Mouse (Mus musculus) embryonic facial prominence, embryonic 14.5 days (tissue): ENCODE measurements around the gene Yrdc. TPM values are rescaled to one million over a fixed set of nuclear protein-coding genes. Genes with fewer than 3 reads are reported as not detected.

ENCODE experiments used
- ATAC-seq: fragments of 200-750 bp; cut with Nextera tagmentation; 2 replicates; pipeline ENCODE4 v1.8.0; 2017; ENCODE audit warnings: low read depth, moderate number of reproducible peaks, moderate TSS enrichment
- DNase-seq: peaks from one replicate; pipeline ENCODE4 v3.0.0-alpha.2; 2015; ENCODE audit warnings: low spot score
- H3K27ac ChIP-seq: fragments of 300-500 bp; sonication (generic); replicated peaks from 2 replicates; pipeline ENCODE4 v1.5.1; 2014; ENCODE audit warnings: low read depth, mild to moderate bottlenecking, low read length, moderate library complexity
- H3K27me3 ChIP-seq: fragments of 300-500 bp; sonication (generic); replicated peaks from 2 replicates; pipeline ENCODE4 v1.6.1; 2014; ENCODE audit warnings: low read length; ENCODE audit not compliant: control insufficient read depth, insufficient read depth
- H3K36me3 ChIP-seq: fragments of 300-500 bp; sonication (generic); 2 replicates; pipeline ENCODE4 v1.6.1; 2014; ENCODE audit warnings: low read length, mixed read lengths; ENCODE audit not compliant: control insufficient read depth, insufficient read depth
- H3K4me1 ChIP-seq: fragments of 300-500 bp; sonication (generic); 2 replicates; pipeline ENCODE4 v1.6.1; 2014; ENCODE audit warnings: antibody characterized with exemption, low read length; ENCODE audit not compliant: control insufficient read depth, insufficient read depth
- H3K4me2 ChIP-seq: fragments of 300-500 bp; sonication (generic); 2 replicates; pipeline ENCODE4 v1.6.1; 2014; ENCODE audit warnings: low read depth, mild to moderate bottlenecking, low read length, moderate library complexity, mixed read lengths
- H3K4me3 ChIP-seq: fragments of 300-500 bp; sonication (generic); 2 replicates; pipeline ENCODE4 v1.5.1; 2014; ENCODE audit warnings: low read depth, mild to moderate bottlenecking, low read length
- H3K9ac ChIP-seq: fragments of 300-500 bp; sonication (generic); 2 replicates; pipeline ENCODE4 v1.6.1; 2014; ENCODE audit warnings: low read depth, mild to moderate bottlenecking, low read length, moderate library complexity, mixed read lengths
- H3K9me3 ChIP-seq: fragments of 300-500 bp; sonication (generic); 2 replicates; pipeline ENCODE4 v1.6.1; 2016; ENCODE audit warnings: low read length; ENCODE audit not compliant: control insufficient read depth
- WGBS: fragments of 180-500 bp; shearing (Covaris S2); extraction: QIAGEN DNeasy Blood & Tissue Kit; methylation state at CpG from one replicate; pipeline ENCODE4 v1.1.7; 2014; 5-methylcytosine and 5-hydroxymethylcytosine counted together
- polyA plus RNA-seq: library from polyadenylated mRNA; unstranded; fragments of >200 nt; fragmentation: Nextera tagmentation; extraction: Ambion mirVana; gene quantifications from 2 replicates; pipeline ENCODE4 v1.2.1, GENCODE M21; 2014

The Yrdc gene
- polyA plus RNA-seq, 1 experiment from 2014 or later: 40.6 TPM

DNA sequence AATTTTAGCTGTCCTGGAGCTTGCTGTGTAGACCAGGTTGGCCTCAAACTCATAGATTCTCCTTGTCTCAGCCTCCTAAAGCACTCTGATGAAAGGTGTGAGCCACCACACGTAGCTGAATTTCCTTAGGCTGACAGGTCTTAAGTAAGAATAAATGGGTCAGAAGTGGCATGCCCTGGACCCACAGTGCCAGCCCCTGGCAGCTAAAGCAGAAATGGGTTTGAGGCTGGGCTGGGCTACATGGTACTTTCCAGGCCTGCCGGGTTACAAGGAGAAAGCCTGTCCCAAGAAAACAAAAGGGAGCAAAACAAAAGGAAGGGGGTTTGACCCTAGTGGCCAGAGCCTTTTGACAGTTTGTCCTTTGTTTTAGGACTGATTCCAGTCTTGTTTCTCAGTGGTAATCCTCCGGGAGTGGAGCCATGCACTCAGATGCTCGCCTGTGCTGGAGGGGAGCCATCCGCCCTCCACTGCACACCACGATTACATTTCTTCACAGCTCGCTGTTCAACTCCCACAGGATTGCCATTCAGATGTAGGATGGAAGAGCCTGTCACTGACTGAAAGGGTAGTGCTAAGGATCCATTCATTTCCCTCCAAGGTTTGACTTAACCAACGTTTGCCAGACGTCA is 39.0 kb upstream of the Yrdc start:
- Histone ChIP-seq H3K4me3 (no peak overlapping the region), H3K9ac (no peak overlapping the region), H3K9me3 (no peaks in the 10 kb centered on the region), H3K4me2 (no peak overlapping the region), H3K27ac (no peak overlapping the region), H3K36me3 (peaks cover 27% of the 10 kb centered on the region), H3K27me3 (no peaks in the 10 kb centered on the region), H3K4me1 (no peaks in the 10 kb centered on the region)
- 53% methylated on average over 8 of the region's 9 CpGs for WGBS
- DNase-seq (no peak), ATAC-seq (no peak)

DNA sequence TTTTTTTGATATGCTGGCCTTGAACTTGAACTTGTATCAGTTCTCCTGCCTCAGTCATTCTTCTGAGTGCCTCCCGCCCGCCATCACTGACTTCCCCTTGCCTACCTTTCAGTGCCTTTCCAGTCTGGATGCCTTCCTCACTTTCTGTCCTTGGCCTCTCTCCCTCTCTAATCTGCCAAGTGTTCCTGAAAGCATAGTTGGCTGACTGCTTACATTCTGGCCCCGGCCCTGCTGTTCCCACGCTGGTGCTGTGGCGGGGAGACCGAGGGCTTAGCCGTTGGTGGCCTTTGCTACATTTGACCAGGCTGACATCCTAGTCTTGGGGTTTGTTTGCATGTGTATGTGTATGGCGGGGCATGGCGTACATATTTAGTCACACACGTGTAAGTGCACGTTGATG is 34.6 kb upstream of the Yrdc start:
- peaks cover 21% of the 10 kb centered on the region for H3K36me3 ChIP-seq
- no peak overlapping the region for H3K4me2 ChIP-seq
- ATAC-seq (no peak), DNase-seq (no peak)
- no peaks in the 10 kb centered on the region for H3K4me1 ChIP-seq
- no peaks in the 10 kb centered on the region for H3K27me3 ChIP-seq
- WGBS: 93% methylated on average over 11 of the region's 11 CpGs
- no peak overlapping the region for H3K27ac ChIP-seq
- no peak overlapping the region for H3K4me3 ChIP-seq
- no peaks in the 10 kb centered on the region for H3K9me3 ChIP-seq
- no peak overlapping the region for H3K9ac ChIP-seq

DNA sequence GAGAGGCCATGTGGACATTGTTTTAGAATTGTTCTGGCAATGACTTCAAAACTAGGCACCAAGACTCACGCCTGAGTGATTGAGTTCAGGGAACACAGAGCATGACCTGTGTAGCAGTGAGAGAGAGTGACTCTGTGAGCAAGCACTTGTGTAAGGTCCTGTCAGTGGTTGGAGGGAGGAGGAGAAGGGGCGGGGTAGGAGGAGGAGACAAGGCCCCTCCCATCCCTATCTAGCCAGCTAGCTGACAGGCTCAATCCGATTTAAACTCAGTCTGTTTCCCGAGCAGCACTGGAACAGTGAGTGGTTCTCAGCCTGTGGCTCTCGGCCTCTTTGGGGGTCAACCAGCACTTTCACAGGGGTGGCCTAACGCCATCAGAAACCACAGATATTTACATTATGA is 32.7 kb upstream of the Yrdc start:
- WGBS: 30% methylated on average over 6 of the region's 6 CpGs
- Histone ChIP-seq H3K36me3 (peaks cover 31% of the 10 kb centered on the region), H3K4me1 (no peaks in the 10 kb centered on the region), H3K9me3 (no peaks in the 10 kb centered on the region), H3K9ac (no peak overlapping the region), H3K4me2 (no peak overlapping the region), H3K27ac (no peak overlapping the region), H3K4me3 (no peak overlapping the region), H3K27me3 (no peaks in the 10 kb centered on the region)
- DNase-seq: peak; percentile 51
- peak; percentile 57; the same call in 1 of the 2 replicates for ATAC-seq

DNA sequence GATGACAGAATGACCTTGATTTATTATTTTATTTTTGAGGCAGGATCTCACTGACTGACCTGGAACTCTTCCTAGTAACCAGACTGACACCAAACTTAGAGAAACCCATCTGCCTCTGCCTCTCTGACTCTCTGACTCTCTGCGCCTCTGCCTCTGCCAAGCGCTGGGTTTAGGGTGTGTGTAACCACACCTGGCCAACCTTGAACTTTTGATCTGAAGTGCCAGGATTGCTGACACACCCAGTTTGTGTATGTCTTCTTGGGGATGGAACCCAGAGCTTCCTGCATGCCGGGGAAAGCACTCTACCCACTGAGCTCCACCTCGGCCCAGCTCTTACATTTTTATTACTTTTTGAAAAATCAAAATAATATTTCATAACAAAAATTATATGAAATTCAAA is 31.6 kb upstream of the Yrdc start:
- ATAC-seq (no peak), DNase-seq (no peak)
- no peak overlapping the region for H3K9ac ChIP-seq
- no peak overlapping the region for H3K4me2 ChIP-seq
- no peak overlapping the region for H3K27ac ChIP-seq
- no peak overlapping the region for H3K4me3 ChIP-seq
- 91% methylated on average over 4 of the region's 4 CpGs for WGBS
- no peaks in the 10 kb centered on the region for H3K9me3 ChIP-seq
- H3K27me3 ChIP-seq: no peaks in the 10 kb centered on the region
- H3K36me3 ChIP-seq: peaks cover 41% of the 10 kb centered on the region
- no peaks in the 10 kb centered on the region for H3K4me1 ChIP-seq

DNA sequence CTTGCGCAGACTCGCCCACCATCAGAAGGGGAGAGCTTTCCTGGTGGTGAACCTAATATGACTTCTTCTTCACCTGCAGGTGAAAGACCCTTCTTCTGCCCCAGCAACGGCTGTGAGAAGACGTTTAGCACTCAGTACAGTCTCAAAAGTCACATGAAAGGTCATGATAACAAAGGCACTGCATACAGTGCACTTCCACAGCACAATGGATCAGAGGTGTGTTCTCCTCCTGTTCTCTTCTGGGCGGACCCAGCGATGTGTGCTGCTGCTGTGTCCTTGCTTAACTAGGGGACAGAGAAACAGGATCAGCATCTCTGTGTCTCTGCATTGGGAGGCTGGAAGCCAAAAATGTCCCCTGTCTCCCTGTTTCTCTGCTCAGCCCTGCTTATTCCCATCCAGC is 25.5 kb upstream of the Yrdc start:
- WGBS: 88% methylated on average over 6 of the region's 6 CpGs
- DNase-seq: no peak
- Histone ChIP-seq H3K27me3 (no peaks in the 10 kb centered on the region), H3K4me3 (no peak overlapping the region), H3K9ac (no peak overlapping the region), H3K9me3 (no peaks in the 10 kb centered on the region), H3K4me2 (no peak overlapping the region), H3K27ac (no peak overlapping the region), H3K36me3 (peaks cover 87% of the 10 kb centered on the region), H3K4me1 (no peaks in the 10 kb centered on the region)
- ATAC-seq: no peak

DNA sequence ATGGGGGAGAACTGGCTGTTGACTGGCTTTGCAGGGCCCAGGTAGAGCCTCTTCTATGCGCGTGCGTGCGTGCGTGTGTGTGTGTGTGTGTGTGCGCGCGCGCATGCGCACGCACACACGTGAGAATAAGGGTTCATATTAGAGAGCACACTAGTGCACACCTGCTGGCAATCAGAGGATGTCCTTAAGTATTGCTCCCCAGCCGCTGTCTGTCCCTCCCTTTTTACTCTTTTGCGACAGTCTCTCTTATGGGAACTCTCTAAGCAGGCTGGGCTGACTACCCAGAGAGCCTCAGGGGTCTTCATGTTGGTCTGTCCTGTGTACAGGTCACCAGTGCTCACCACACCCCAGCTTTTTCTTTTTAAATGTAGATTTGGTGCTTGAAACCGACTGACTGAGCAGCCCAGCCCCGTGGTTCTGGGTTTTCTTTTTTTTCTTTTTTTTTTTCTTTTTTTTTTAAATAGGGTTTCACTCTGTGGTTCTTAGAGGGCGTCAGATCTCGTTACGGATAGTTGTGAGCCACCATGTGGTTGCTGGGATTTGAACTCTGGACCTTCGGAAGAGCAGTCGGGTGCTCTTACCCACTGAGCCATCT is 25.0 kb upstream of the Yrdc start:
- Histone ChIP-seq H3K36me3 (peaks cover 88% of the 10 kb centered on the region), H3K9ac (no peak overlapping the region), H3K27ac (no peak overlapping the region), H3K4me3 (no peak overlapping the region), H3K4me2 (no peak overlapping the region), H3K9me3 (no peaks in the 10 kb centered on the region), H3K27me3 (no peaks in the 10 kb centered on the region), H3K4me1 (no peaks in the 10 kb centered on the region)
- DNase-seq (no peak), ATAC-seq (no peak)
- 94% methylated on average over 21 of the region's 21 CpGs for WGBS

DNA sequence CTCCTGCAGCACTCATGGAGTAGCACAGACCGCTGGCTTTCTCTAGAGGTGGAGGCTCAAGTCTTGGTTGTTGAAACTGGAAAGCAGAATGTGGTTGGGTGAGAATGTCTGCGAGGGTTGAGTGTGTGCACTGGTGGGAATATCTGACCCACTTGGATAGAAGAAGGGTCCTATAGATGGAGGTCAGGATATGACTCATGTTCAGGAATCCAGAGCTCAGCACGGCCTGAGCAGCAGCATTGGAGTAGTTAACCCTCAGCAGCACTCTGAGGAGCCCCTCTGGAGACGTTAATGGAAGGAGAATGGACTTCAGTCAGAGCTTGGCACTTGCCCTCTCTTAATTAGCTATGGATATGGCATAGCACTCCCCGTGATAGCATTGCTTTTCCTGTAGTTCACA is 20.8 kb upstream of the Yrdc start:
- no peak overlapping the region for H3K4me2 ChIP-seq
- no peaks in the 10 kb centered on the region for H3K9me3 ChIP-seq
- H3K4me3 ChIP-seq: no peak overlapping the region
- H3K9ac ChIP-seq: no peak overlapping the region
- DNase-seq (no peak), ATAC-seq (no peak)
- H3K27me3 ChIP-seq: no peaks in the 10 kb centered on the region
- peaks cover 80% of the 10 kb centered on the region for H3K36me3 ChIP-seq
- H3K4me1 ChIP-seq: no peaks in the 10 kb centered on the region
- no peak overlapping the region for H3K27ac ChIP-seq
- 78% methylated on average over 5 of the region's 5 CpGs for WGBS

DNA sequence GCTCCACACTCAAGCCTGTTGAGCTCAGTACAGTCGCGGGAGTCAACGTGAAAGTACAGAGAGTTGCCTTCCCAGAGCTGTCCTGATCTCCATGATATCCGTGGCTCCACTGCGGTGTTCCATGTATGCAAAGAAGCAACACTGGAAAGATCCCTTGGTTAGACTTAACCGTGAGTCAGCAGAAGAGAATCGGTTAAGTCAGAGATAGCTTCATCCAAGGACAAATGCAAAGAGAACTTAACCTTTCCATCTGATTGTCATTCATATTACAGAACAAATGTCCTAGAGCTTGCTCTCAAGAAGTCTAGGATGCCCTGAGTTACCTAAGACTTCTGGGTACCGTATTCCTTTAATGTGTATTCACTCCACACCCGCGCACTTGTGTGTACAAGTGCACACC is 17.7 kb upstream of the Yrdc start:
- Histone ChIP-seq H3K9ac (no peak overlapping the region), H3K4me1 (no peaks in the 10 kb centered on the region), H3K36me3 (peaks cover 65% of the 10 kb centered on the region), H3K9me3 (no peaks in the 10 kb centered on the region), H3K4me3 (no peak overlapping the region), H3K27ac (no peak overlapping the region), H3K4me2 (no peak overlapping the region), H3K27me3 (no peaks in the 10 kb centered on the region)
- no peak for DNase-seq
- ATAC-seq: no peak
- 92% methylated on average over 10 of the region's 10 CpGs for WGBS

DNA sequence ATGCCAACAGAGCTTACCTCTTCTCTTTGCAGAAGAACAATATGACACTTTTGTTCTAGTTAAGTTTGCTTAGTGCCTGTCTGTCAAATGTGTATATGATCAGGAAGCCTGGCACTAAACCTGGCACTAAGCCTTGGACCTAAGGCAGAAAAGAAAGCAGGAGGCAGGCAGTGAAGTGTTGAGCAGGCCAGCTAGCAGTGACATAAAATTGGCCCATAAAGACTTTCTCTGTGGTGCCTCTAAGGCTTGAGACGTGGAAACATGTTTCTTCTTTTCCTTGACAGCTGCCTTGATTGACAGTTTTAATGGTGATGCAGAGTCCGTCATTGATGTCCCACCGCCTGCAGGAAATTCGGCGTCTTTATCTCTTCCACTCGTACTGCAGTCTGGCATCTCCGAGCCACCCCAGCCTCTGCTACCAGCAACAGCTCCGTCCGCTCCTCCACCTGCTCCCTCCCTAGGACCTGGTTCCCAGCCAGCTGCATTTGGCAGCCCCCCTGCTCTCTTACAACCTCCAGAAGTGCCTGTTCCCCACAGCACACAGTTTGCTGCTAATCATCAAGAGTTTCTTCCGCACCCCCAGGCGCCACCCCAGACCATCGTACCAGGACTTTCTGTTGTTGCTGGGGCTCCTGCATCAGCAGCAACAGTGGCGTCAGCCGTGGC is 12.3 kb upstream of the Yrdc start:
- H3K27me3 ChIP-seq: no peaks in the 10 kb centered on the region
- H3K27ac ChIP-seq: no peak overlapping the region
- DNase-seq (no peak), ATAC-seq (no peak)
- no peaks in the 10 kb centered on the region for H3K9me3 ChIP-seq
- 91% methylated on average over 14 of the region's 14 CpGs for WGBS
- no peak overlapping the region for H3K4me3 ChIP-seq
- no peak overlapping the region for H3K9ac ChIP-seq
- H3K4me1 ChIP-seq: no peaks in the 10 kb centered on the region
- H3K36me3 ChIP-seq: peaks cover 65% of the 10 kb centered on the region
- no peak overlapping the region for H3K4me2 ChIP-seq
